Mouse (Mus musculus) adrenal gland, postnatal 25 days (tissue): ENCODE data around the gene Rhoh. TPM values are rescaled to one million over a fixed set of nuclear protein-coding genes. Genes with fewer than 3 reads are reported as not detected.

Experiments
- DNase-seq: peaks from one replicate; pipeline ENCODE4 v3.0.0; 2021; ENCODE audit warnings: mixed read lengths
- total RNA-seq: library from RNA; stranded (reverse); gene quantifications from 2 replicates; pipeline ENCODE4 v1.2.3, GENCODE M21; 2021

Gene Rhoh
- total RNA-seq, 1 experiment from 2014 or later, result 0.30 TPM

GRCm38 (mm10) chr5:65895764-65896163, 34.8 kb downstream of the Rhoh start:
- DNase-seq, result no peak

- no peak for DNase-seq
These were observed 36.7 kb downstream of the Rhoh start for GRCm38 (mm10) chr5:65897731-65898130.

- no peak for DNase-seq
These were observed 37.7 kb downstream of the Rhoh start for GRCm38 (mm10) chr5:65898683-65899082.

GRCm38 (mm10) chr5:65900113-65900512, 39.1 kb downstream of the Rhoh start:
- no peak for DNase-seq

- DNase-seq, result no peak
These were observed 39.9 kb downstream of the Rhoh start for GRCm38 (mm10) chr5:65900862-65901265.

- no peak for DNase-seq
These were observed 40.9 kb downstream of the Rhoh start for GRCm38 (mm10) chr5:65901868-65902418.

GRCm38 (mm10) chr5:65902811-65903210, 41.8 kb downstream of the Rhoh start:
- no peak for DNase-seq

GRCm38 (mm10) chr5:65904476-65904875, 43.5 kb downstream of the Rhoh start:
- no peak for DNase-seq

- no peak for DNase-seq
These were observed 47.7 kb downstream of the Rhoh start for GRCm38 (mm10) chr5:65908751-65909150.

- DNase-seq, result no peak
These were observed 48.3 kb downstream of the Rhoh start for GRCm38 (mm10) chr5:65909321-65909720.

GRCm38 (mm10) chr5:65910398-65910797, 49.4 kb downstream of the Rhoh start:
- no peak for DNase-seq

GRCm38 (mm10) chr5:65911676-65912075, 50.7 kb downstream of the Rhoh start:
- DNase-seq, result no peak

- no peak for DNase-seq
These were observed 51.2 kb downstream of the Rhoh start for GRCm38 (mm10) chr5:65912201-65912600.

- DNase-seq, result no peak
These were observed 52.1 kb downstream of the Rhoh start for GRCm38 (mm10) chr5:65913126-65913525.

GRCm38 (mm10) chr5:65914342-65914741, 53.3 kb downstream of the Rhoh start:
- DNase-seq, result no peak

- DNase-seq, result no peak
These were observed 55.9 kb downstream of the Rhoh start for GRCm38 (mm10) chr5:65916930-65917329.

- DNase-seq, result no peak
These were observed 57.6 kb downstream of the Rhoh start for GRCm38 (mm10) chr5:65918601-65919000.

- DNase-seq, result no peak
These were observed 58.3 kb downstream of the Rhoh start for GRCm38 (mm10) chr5:65919326-65919725.

- DNase-seq, result no peak
These were observed 58.9 kb downstream of the Rhoh start for GRCm38 (mm10) chr5:65919904-65920303.

- no peak for DNase-seq
These were observed 59.9 kb downstream of the Rhoh start for GRCm38 (mm10) chr5:65920701-65921426.

GRCm38 (mm10) chr5:65921477-65922138, 60.6 kb downstream of the Rhoh start:
- DNase-seq, result no peak

GRCm38 (mm10) chr5:65926666-65927065, 65.7 kb downstream of the Rhoh start:
- no peak for DNase-seq

- DNase-seq, result no peak
These were observed 68.1 kb downstream of the Rhoh start for GRCm38 (mm10) chr5:65929162-65929561.

- no peak for DNase-seq
These were observed 69.2 kb downstream of the Rhoh start for GRCm38 (mm10) chr5:65930171-65930570.
